Mouse (Mus musculus) left cerebral cortex, adult 11 months (tissue): Measurements from ENCODE around the gene Rbfox3.

Experiments used
- DNase-seq: peaks from one replicate; pipeline ENCODE4 v3.0.0; 2022; ENCODE audit warnings: low spot score

Gene Rbfox3

GRCm38 (mm10) chr11:118550773-118551520, 360.4 kb downstream of the Rbfox3 start:
- DNase-seq: no peak

GRCm38 (mm10) chr11:118548242-118548641, 363.2 kb downstream of the Rbfox3 start:
- no peak for DNase-seq

GRCm38 (mm10) chr11:118546269-118546668, 365.1 kb downstream of the Rbfox3 start:
- DNase-seq: no peak

GRCm38 (mm10) chr11:118545690-118546089, 365.7 kb downstream of the Rbfox3 start:
- no peak for DNase-seq

DNA sequence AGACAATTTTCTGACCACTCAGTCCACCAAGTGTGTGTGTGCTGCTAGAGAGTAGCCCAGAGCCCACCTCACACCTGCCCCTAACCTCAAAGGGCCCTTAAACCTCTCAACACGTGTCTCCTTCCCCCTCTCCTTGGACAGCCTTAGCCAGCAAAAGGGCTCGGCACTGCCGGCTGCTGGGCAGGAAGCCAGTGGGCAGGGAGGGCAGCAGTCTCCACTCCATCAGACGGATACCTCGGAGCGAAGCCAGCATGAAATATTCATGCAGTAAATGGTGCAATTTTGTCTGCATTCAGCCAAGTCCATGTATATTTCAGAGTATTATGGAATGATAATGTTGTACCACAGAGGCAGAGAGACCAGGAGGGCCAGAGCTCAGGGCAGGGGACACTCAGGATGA, 366.8 kb downstream of the Rbfox3 start:
- no peak for DNase-seq

- no peak for DNase-seq
Observed at GRCm38 (mm10) chr11:118542906-118543305, 368.5 kb downstream of the Rbfox3 start.

DNA sequence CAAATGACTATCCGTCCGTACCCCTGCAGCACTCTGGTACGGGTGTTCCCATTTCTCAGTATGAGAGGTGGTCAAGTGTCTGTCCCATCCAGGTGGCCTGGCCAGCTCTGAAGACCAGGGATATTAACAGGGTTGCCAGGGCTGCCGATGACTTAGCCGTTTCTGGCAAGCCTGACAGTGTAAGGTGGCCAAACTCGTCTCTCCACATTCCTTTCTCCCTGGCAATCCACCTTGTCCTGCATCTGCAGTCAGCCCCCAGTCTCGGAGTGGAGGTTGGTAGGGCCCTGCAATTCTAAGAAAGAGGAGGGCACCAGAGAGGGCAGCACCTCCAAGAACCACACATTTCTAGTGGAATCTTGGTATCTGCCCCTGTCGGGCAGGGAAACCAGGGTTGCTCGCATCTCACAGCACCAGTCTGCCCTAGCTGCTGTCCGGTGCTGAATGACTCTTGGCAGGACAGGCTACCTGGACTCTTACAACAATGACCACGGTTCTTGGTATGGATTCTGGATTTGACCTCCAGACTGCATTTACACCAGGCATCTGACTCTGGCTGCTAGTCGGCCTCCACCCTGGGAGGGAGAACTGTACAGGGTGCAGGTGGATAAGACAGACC, 370.9 kb downstream of the Rbfox3 start:
- DNase-seq: no peak

DNA sequence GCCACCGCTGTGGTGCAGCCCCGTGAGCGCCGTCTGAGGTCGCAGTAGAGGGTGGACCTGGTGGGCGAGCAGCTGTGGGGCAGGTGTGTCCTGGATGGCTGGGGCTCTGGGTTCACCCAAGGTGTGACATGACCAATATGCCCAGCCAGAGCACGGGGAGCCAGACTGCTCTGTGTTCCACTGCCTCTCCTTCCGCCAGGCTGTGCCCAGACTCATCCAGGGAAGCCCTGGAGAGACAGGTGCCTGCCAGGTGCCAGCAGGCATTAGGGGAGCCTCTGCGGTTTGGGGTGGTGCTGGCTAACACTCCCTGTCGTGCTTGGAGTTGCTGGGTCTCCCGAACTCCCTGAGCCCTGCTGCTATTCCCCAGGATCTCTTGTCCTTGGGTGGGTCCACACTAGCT, 373.4 kb downstream of the Rbfox3 start:
- no peak for DNase-seq

DNA sequence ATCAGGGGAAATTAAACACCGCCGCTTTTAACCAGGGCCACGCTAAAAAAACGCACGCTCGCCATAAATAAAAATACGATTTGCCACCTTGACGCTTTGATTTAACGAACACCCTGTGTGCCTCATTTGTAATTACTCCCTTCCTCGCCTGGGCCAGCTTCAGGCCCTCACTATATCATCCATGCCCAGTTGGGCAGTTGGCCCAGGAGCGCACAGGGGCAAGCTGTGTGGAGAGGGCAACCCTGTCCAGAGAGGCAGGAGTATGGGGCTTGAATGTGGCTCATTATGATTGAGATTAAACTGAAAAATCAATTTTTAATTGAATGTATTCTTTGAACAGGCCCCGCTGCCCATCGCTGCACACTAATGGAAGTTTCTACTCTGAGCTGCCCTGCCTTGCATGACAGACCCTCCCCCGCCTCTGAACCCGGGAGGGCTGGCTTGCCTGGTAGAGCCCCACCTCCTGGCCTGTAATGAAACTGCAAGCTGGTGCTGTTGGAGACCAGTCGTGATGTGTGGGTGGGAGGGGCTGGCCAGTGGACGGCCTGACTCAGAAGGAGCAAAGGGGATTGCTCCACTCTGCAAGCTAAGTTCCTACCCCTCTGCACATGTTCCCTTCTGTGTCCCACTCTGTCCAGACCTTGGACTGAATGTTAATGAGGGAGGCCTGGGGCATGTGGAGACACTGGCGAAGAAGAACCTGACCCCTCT, 376.9 kb downstream of the Rbfox3 start:
- DNase-seq: no peak

DNA sequence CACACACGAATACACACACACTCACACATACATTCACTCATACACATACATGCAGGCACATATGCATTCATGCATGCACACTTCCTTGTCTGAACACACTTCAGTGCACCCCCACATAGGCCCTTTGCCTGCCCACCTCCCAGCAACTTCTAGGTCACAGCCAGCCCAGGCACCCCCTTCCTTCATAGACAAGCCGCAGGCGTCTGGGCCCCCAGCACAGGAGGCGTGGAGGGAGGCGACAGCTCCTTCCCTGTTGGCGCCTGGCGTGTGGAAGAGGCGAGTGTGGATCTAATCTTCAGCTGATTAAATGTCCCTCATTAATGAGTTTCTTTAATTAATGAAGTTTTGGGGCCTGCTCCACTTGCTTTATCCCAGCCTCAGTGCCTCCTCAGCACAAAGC, 381.1 kb downstream of the Rbfox3 start:
- DNase-seq: no peak

DNA sequence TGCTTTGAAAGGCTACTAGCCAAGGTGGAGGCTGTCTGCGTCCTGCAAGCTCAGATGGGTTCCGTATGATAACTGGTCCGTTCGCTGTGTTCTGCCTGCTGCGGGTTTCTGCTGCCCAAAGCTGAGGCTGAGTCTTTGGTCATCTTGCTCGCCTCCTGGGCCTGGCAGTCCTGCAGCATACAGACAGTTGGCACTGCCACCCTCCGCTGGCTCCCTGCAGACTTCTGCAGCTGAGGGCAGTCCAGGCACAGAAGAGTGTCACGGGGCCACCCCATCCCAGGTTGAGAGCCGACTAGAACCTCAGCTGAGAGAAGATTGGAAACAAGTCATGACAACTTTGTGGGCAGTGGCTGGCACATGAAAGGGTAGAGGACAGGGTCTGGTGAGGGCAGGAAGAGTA, 382.6 kb downstream of the Rbfox3 start:
- DNase-seq: no peak

DNA sequence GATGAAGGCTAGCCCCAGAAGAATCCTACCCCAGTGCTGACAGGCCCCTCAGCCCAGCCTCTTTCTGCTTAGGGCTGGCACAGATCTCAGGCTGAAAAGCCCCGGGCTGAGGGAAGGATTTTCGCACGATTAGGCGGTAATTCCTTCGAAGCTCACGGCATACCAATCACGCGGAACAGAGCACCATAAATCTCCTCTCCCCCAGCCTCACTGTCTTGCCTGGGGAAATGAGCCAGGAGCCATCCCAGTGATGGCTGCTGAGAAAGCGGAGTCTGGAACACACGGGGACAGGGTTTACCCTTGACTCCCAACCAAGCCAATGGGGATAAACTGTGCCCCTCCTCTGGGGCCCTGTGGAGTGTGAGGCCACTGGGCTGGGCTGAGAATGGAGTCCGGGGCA, 386.3 kb downstream of the Rbfox3 start:
- no peak for DNase-seq

GRCm38 (mm10) chr11:118523496-118524145, 387.8 kb downstream of the Rbfox3 start:
- no peak for DNase-seq

- DNase-seq: no peak
Observed at GRCm38 (mm10) chr11:118520932-118521331, 390.5 kb downstream of the Rbfox3 start.

DNA sequence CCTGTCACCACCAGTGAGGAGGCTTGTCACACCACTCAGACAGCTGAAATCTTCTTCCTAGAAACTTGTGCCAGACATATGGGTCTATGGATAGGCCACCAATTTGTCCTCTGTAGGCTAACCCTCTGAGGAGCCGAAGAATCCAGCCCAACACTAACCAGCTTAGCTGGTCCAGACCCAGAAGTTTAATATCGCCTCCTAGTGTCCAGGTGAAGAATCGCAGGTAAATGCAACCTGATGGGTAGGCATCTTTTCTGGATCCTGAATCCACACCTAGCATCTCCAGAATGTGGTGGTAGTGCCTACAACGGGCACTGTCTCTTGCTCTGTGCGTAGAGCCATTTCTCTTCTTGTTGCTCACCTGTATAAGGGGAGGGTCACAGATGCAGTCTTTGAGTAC, 391.1 kb downstream of the Rbfox3 start:
- DNase-seq: no peak

DNA sequence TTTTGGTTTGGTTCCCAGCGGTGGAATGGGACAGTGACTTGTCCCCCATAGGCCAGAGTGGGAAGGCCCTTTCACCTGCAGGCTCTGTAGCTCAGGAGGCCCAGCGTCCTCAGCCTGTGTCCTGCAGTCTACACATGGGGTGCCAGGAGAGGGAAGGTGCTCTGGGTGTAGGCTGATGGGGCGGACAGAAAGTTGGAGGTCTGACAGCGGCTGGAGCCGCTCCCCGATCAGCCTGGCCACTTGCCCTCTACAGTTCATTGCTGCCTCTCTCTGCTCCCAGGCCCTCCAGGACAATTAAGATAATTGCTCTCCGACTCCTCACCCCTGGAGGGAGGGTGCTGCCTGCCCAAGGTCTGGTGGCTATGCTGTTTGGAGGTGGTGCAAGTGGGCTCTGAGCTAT, 392.7 kb downstream of the Rbfox3 start:
- DNase-seq: no peak

DNA sequence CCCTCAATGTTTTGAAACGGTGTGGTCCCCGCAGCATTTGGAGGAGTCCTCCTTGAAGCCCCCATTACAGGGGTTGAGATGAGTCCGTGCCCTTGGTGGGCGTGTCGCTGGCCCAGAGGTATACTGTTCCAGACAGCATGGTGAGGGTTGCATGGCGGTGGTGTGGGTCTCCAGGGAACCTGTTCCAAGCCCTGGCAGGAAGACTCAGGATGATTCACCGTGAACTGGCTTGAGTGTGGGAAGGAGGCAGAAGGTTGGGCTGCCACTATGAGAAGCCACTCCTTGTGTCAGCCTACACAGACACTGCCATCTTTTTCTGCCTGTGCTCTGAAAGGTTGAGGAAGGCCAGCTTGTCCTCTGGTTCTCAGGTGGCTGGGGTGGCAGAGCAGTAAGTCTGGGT, 393.5 kb downstream of the Rbfox3 start:
- DNase-seq: no peak

- DNase-seq: no peak
Observed at GRCm38 (mm10) chr11:118512257-118512910, 399.0 kb downstream of the Rbfox3 start.

- DNase-seq: peak; percentile 57
Observed at GRCm38 (mm10) chr11:118511851-118512250, 399.5 kb downstream of the Rbfox3 start.

DNA sequence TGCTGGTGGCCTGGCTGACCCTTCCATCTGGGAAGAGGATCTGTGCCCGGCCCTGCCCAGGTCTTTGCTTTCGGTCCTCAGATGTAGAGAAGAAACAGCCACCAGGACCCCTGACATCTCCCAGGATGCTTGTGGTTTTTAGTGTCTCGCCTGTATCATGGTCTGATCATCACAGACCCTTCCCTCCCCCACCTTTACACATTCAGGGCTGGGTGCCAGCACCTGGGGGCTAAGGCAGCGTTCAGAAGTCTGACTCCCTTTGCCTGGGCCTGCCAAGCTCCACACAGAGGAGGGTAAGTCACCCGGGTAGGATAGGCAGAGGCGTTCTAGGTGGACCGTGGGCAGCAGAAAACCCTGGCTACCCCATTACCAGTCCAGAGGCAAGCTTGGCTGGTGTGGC, 403.1 kb downstream of the Rbfox3 start:
- DNase-seq: no peak

GRCm38 (mm10) chr11:118507904-118508303, 403.5 kb downstream of the Rbfox3 start:
- DNase-seq: peak; percentile 56

GRCm38 (mm10) chr11:118507095-118507494, 404.3 kb downstream of the Rbfox3 start:
- DNase-seq: no peak
